Mouse (Mus musculus) liver, postnatal 0 days (tissue): ENCODE results near the gene Efhc2.

Experiments used
- CTCF ChIP-seq: sonication (generic); IDR thresholded peaks from 2 replicates; pipeline ENCODE4 v1.5.1; 2016; ENCODE audit warnings: antibody characterized with exemption, low read depth
- EP300 ChIP-seq: IDR thresholded peaks from 2 replicates; pipeline ENCODE4 v1.6.1; 2016; ENCODE audit warnings: antibody characterized with exemption, low read depth, mild to moderate bottlenecking

GRCm38 (mm10) chrX:17213515-17213914, 105.7 kb downstream of the Efhc2 start:
- TF ChIP-seq CTCF, result no peak
- no peak for TF ChIP-seq EP300
